Mouse (Mus musculus) kidney, adult 2 months (tissue): ENCODE results near the gene Arhgef11.

Experiments
- CTCF ChIP-seq: fragments of 200-500 bp; conservative IDR thresholded peaks from 2 replicates; pipeline ENCODE4 v1.5.1; 2011; ENCODE audit warnings: low read depth, mild to moderate bottlenecking, control low read depth, low read length, moderate library complexity, mixed read lengths; ENCODE audit not compliant: insufficient read depth, insufficient read length
- POLR2A ChIP-seq: fragments of 200-500 bp; IDR thresholded peaks from one replicate; pipeline ENCODE4 v1.6.1; 2011; ENCODE audit warnings: low read depth, low read length, control low read depth

DNA sequence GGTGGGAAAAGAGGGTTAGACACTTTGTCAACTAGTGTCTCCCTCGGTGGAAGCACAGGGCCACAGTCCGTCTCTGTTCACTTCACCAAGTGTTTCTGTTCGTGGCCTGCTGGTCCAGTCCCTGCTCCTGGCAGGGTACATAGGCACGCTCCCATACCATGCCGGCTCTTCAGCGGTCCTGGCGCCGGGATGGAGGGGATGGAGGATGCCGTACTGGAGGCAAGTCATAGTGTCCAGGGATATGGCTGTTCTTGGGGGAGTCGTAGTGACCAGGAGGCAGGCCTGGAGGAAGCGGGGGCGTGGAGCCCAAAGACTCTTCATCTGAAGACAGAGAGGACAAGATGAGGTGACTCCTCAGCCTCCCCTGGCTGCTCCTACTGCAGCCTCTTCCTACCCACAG, 132.6 kb downstream of the Arhgef11 start:
- TF ChIP-seq POLR2A (no peak), CTCF (no peak)
